Mouse (Mus musculus) cerebellum, postnatal 25 days (tissue): ENCODE results near the gene Tdrd1.
A peak's percentile ranks its signal among the peaks of the same experiment; 100 is the strongest.

Experiments used
- DNase-seq, 2 experiments: peaks; one replicate each; pipeline ENCODE4 v3.0.0; 2021; ENCODE audit warnings: mixed read lengths in 2 of 2

The Tdrd1 gene

DNA sequence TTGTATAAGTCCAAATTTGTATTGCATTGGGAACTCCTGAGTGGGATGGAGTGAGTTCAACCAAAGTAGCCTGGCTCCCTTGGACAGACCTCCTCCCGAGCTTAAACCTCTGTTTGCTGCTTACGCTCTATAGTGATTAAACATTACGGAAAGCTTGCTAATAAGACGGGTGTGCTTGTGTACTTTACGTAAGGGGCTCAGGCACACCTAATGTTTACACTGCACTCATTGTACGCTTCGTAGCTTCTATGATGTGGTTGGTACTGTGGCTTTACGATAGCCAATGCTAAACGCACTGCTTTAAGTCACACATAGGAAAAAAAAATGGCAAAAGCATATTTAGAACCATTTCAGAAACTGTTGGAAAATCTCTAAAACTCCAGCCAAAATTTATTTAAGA lies 3.3 kb downstream of the Tdrd1 start:
- no peak for DNase-seq

DNA sequence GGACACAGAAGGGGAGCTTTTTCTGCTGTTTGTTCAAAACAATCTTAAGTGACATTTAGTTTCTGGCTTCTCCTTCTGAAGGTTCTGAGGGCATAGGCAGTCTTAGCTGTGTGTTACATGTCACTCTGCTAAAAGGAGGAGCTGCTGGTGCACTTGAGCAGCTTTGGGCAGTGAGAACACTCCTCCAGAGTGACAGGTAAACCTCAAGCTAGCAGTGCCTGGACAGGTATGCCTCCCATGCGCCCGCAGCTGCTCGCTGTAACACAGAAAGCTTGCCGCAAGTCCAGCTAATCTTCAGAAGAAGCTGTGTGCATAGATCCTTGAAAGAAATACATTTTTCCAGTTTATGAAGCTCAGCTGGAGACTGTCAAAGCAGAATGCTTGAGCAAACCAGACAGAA lies 4.2 kb downstream of the Tdrd1 start:
- DNase-seq, result no peak

- DNase-seq, result no peak
Measured at GRCm38 (mm10) chr19:56835340-56835739, 9.3 kb downstream of the Tdrd1 start.

GRCm38 (mm10) chr19:56838942-56839706 lies 13.1 kb downstream of the Tdrd1 start:
- DNase-seq, result no peak

DNA sequence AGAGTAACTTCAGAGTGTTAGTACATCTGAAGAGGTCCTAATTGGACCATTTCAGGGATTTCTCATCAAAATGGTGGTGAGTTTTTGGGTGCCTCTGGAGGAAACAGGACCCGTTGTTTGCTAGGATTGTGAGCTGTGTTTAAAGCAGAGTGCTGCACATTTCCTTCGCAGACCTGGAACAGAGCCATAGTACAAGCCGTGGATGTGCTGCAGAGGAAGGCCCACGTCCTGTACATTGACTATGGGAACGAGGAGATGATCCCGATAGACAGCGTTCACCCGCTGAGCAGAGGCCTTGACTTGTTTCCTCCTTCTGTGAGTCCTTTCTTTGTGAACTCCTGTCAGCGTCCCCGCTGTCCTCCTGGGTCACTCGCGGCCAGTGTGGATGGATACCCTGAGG lies 17.0 kb downstream of the Tdrd1 start:
- DNase-seq, result no peak

DNA sequence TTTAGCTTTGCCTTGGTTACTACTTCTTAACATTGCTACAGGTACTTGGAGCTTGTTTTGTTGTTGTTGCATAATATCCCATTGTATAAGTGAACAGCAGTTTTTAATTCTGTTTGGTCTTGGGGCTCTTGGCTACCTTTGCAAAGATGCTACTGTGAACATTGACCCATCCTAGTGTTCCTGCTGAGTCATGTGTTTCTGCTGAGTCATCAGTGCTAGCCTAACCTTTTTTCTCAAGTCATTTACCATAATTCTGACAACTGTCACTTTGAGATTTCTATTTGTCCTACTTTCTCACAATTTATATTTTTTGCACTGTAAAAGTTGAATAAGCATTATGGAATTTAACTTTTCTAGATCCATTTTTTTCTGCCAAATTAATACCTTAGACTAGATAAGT lies 26.6 kb downstream of the Tdrd1 start:
- no peak for DNase-seq

DNA sequence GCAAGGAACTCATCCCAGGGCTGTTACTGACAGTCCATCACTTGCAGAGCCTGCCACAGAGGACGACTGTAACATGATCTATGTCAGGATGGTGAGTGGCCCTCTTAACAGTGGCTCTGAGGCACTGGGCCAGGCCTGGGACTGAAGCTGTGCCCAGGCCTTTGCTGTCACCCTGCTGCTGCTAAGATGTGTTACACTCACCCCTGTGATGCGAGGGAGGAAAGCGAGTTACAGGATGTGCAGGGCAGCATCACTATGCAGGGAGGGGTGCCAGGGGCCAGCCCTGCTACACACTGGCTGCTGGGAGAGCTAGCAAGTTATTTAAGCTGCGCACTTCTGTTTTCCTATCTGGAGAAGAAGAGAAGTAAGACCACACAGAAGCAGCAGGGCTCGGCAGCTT lies 30.4 kb downstream of the Tdrd1 start:
- DNase-seq, result no peak

- no peak for DNase-seq
Measured at GRCm38 (mm10) chr19:56867701-56868100, 41.7 kb downstream of the Tdrd1 start.

GRCm38 (mm10) chr19:56873816-56874600 lies 48.0 kb downstream of the Tdrd1 start, which contains the start of gene Vwa2:
Gene Vwa2 (plus strand): TSS chr19:56874249.
- DNase-seq, result peak; percentile 25 to 35

GRCm38 (mm10) chr19:56874601-56875315 lies 48.7 kb downstream of the Tdrd1 start:
- peak in 1 of 2 experiments; percentile 12 for DNase-seq

DNA sequence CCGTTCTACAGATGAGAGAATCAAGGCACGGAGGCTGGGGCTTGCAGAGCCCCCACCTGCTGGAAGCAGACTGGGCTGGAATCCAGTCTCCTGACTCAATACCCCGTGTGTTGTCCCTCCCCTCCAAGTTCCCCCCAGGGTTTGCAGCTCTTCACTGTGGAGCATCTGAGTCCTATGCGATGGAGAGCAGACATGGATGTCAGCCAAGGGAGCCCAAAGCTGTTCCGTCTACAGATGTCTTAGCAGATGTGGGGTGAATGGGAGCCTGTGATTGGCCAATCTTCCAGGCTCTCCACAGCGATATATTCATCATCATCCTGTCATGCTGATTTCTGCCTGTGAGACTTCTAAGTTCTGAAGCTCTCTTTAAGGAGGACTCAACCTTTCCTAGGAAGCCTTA lies 51.4 kb downstream of the Tdrd1 start:
- no peak for DNase-seq

GRCm38 (mm10) chr19:56887879-56888278 lies 61.9 kb downstream of the Tdrd1 start:
- DNase-seq, result no peak

DNA sequence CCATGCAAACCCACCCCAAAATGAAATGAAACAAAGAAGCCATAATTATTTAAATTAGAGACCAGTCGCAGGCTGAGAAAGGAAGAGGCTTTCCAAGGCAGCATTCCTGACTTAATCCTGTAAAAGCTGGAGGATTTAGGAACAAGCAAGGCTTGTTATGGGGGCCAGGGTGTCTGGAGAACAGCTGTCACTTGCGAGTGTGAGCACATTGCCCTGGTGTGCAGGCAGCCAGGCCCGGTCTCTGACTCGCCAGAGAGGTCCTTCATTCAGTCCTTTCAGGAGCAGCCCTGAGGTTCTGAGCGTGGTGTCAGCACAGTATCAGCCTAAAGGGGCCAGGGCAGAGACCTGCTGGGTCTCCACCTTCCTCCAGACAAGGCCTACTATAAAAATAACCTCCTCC lies 62.6 kb downstream of the Tdrd1 start:
- DNase-seq, result no peak

- DNase-seq, result no peak
Measured at GRCm38 (mm10) chr19:56891438-56891837, 65.4 kb downstream of the Tdrd1 start.

DNA sequence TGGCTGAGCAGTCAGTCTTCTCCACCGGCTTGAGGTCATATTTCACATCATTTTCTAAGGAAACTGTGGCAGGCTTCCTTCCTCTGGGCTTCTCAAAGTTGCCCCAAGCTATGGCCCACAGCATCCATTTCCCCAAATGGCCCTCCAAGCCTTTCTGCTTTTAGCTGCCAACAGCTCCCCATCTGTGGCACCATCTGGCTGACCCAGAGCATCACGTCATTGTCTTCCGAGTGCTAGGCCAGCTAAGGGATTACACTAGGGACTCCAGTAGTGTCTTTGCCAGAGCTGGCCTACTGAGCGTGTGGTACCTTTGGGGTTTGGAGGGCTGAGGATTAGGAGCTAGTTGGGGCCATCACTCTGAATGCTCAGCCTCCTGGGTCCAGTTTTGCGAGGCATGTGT lies 66.6 kb downstream of the Tdrd1 start:
- DNase-seq, result peak in 1 of 2 experiments; percentile 31

DNA sequence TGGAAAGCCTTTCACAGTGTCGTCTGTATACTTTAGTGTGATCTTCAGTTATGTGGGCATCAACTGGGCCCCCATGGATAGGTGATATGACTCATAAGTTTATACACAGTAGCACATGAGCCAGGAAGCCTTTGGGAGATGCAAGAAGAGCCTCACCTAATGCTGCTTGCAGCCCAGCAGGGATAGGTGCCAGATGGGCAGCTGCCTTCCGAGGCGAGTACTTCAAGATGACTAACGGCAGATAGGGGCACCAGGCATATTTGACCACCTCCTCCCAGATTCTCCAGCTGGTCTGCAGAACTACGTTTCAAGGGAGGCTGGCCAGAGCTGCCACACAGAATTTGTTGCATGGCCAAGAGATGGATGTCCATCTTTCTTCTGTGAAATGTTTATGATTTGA lies 67.3 kb downstream of the Tdrd1 start:
- peak in 1 of 2 experiments; percentile 66 for DNase-seq

DNA sequence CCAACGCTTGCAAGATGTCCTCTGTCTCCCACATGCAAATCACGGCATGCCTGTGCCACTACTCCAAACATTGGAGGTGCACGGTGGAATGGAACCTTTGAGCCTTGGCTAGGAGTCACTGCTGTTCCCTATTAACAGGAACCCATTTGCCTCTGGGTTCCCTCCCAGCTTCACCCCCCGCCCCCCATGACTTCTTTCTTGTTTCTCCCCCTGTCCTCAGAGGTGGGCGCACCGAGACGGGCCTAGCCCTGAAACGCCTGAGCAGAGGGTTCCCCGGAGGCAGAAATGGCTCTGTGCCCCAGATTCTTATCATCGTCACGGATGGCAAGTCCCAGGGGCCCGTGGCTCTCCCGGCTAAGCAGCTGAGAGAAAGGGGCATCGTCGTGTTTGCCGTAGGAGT lies 71.6 kb downstream of the Tdrd1 start:
- DNase-seq, result no peak

DNA sequence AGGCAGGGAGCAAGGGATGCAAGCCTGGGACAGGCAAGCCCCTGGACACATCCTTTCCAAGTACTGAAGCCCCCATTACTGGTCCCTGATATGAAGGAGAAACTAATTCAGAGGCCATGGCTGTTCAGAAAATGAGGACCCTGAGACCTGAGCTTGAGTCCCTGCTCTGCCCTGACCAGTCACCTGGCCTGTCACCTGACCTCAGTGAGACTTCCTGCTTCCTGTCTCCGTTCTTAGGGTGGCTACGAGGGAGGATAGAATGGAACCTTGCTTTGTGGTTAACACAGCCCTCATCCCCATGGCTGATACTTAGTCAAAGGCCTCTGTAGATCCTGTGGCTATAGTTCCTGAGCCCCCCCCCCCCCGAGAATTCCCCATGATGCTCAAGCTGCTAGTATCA lies 78.1 kb downstream of the Tdrd1 start:
- no peak for DNase-seq

- DNase-seq, result no peak
Measured at GRCm38 (mm10) chr19:56905395-56905794, 79.4 kb downstream of the Tdrd1 start.

DNA sequence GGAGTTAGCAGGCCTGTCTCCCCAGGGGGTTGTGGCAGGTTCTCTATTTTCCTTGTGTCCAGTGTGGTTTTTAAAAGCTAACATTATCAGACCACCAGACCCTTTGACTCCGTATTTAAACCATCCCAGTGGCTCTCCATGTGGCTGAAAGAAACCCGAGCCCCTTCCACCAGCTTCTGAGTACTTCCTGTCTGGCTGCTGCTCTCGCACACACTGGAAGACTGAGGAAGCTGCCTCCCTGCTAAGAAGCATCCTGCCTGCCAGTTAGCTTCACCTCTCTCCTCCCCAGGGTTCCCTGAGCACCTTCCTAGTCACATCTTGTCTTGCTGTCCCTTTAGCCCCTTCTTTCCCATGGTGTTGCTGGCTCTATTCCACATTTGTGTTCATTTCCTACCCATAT lies 81.8 kb downstream of the Tdrd1 start:
- DNase-seq, result no peak

- DNase-seq, result peak in 1 of 2 experiments; percentile 55
Measured at GRCm38 (mm10) chr19:56908472-56909270, 82.7 kb downstream of the Tdrd1 start.

- DNase-seq, result no peak
Measured at GRCm38 (mm10) chr19:56910561-56910960, 84.6 kb downstream of the Tdrd1 start.

GRCm38 (mm10) chr19:56913761-56914160 lies 87.8 kb downstream of the Tdrd1 start:
- DNase-seq, result no peak
